Mouse (Mus musculus) splenic B cell, adult 2 months (primary cell): ENCODE measurements at regions not wholly inside any gene's neighbourhood (a gene's known extent, or its start where the extent isn't known, plus 50 kb on each side); places are given as distances from the start of the nearest gene placed in this dataset.

Experiments used
- DNase-seq: peaks from one replicate; pipeline ENCODE4 v3.0.0-alpha.2; 2011; ENCODE audit warnings: low read depth, low spot score
- H3K27me3 ChIP-seq: 2 replicates; pipeline ENCODE4 v1.6.1; 2012; ENCODE audit warnings: mild to moderate bottlenecking, low read length, moderate library complexity, mixed read lengths; ENCODE audit not compliant: control insufficient read depth, poor library complexity, insufficient read depth, severe bottlenecking
- H3K36me3 ChIP-seq: 2 replicates; pipeline ENCODE4 v1.6.1; 2012; ENCODE audit warnings: mild to moderate bottlenecking, low read length, moderate library complexity, mixed read lengths; ENCODE audit not compliant: control insufficient read depth, poor library complexity, insufficient read depth, severe bottlenecking

- DNase-seq, result no peak
- Histone ChIP-seq H3K27me3 (no peaks in the 10 kb centered on the region), H3K36me3 (no peaks in the 10 kb centered on the region)
Observed at GRCm38 (mm10) chr11:109088488-109089252, 55.5 kb downstream of the E030025P04Rik start.

- H3K27me3 ChIP-seq, result no peaks in the 10 kb centered on the region
- no peaks in the 10 kb centered on the region for H3K36me3 ChIP-seq
- DNase-seq, result no peak
Observed at GRCm38 (mm10) chr11:109081957-109082356, 62.2 kb downstream of the E030025P04Rik start.

- H3K27me3 ChIP-seq, result no peaks in the 10 kb centered on the region
- H3K36me3 ChIP-seq, result no peaks in the 10 kb centered on the region
- DNase-seq, result no peak
Observed at GRCm38 (mm10) chr11:109081454-109081853, 62.7 kb downstream of the E030025P04Rik start.

- no peak for DNase-seq
- Histone ChIP-seq H3K27me3 (no peaks in the 10 kb centered on the region), H3K36me3 (no peaks in the 10 kb centered on the region)
Observed at GRCm38 (mm10) chr11:109080847-109081415, 63.2 kb downstream of the E030025P04Rik start.

- Histone ChIP-seq H3K36me3 (no peaks in the 10 kb centered on the region), H3K27me3 (no peaks in the 10 kb centered on the region)
- no peak for DNase-seq
Observed at GRCm38 (mm10) chr11:109079466-109079865, 64.7 kb downstream of the E030025P04Rik start.

- no peak for DNase-seq
- Histone ChIP-seq H3K36me3 (no peaks in the 10 kb centered on the region), H3K27me3 (no peaks in the 10 kb centered on the region)
Observed at GRCm38 (mm10) chr11:109076587-109077417, 67.4 kb downstream of the E030025P04Rik start.

- Histone ChIP-seq H3K27me3 (no peaks in the 10 kb centered on the region), H3K36me3 (no peaks in the 10 kb centered on the region)
- DNase-seq, result no peak
Observed at GRCm38 (mm10) chr11:109071340-109071739, 72.8 kb downstream of the E030025P04Rik start.

- H3K27me3 ChIP-seq, result no peaks in the 10 kb centered on the region
- DNase-seq, result no peak
- no peaks in the 10 kb centered on the region for H3K36me3 ChIP-seq
Observed at GRCm38 (mm10) chr11:109070412-109070811, 73.8 kb downstream of the E030025P04Rik start.

GRCm38 (mm10) chr11:109069326-109069709 is 74.9 kb downstream of the E030025P04Rik start:
- Histone ChIP-seq H3K27me3 (no peaks in the 10 kb centered on the region), H3K36me3 (no peaks in the 10 kb centered on the region)
- no peak for DNase-seq

GRCm38 (mm10) chr11:109068371-109069325 is 75.5 kb downstream of the E030025P04Rik start:
- H3K27me3 ChIP-seq, result no peaks in the 10 kb centered on the region
- H3K36me3 ChIP-seq, result no peaks in the 10 kb centered on the region
- no peak for DNase-seq

- no peaks in the 10 kb centered on the region for H3K36me3 ChIP-seq
- DNase-seq, result no peak
Observed at GRCm38 (mm10) chr11:109067733-109068132, 76.4 kb downstream of the E030025P04Rik start.

GRCm38 (mm10) chr11:109061971-109062370 is 82.2 kb downstream of the E030025P04Rik start:
- DNase-seq, result no peak
- Histone ChIP-seq H3K36me3 (no peaks in the 10 kb centered on the region), H3K27me3 (no peaks in the 10 kb centered on the region)

More at GRCm38 (mm10) chr11:109067733-109068132, 76.4 kb downstream of the E030025P04Rik start:
- H3K27me3 ChIP-seq, result no peaks in the 10 kb centered on the region

- H3K36me3 ChIP-seq, result no peaks in the 10 kb centered on the region
- no peaks in the 10 kb centered on the region for H3K27me3 ChIP-seq
- DNase-seq, result no peak
Observed at GRCm38 (mm10) chr11:109060527-109060908, 83.7 kb downstream of the E030025P04Rik start.

- H3K36me3 ChIP-seq, result no peaks in the 10 kb centered on the region
- no peaks in the 10 kb centered on the region for H3K27me3 ChIP-seq
- no peak for DNase-seq
Observed at GRCm38 (mm10) chr11:109059863-109060526, 84.2 kb downstream of the E030025P04Rik start.
